Mouse (Mus musculus) midbrain, embryonic 10.5 days (tissue): ENCODE results near the gene Gamt. TPM values are rescaled to one million over a fixed set of nuclear protein-coding genes. Genes with fewer than 3 reads are reported as not detected.

Source experiments
- DNase-seq: peaks from one replicate; pipeline ENCODE4 v3.0.0-alpha.2; 2017; ENCODE audit warnings: low spot score
- H3K27ac ChIP-seq: fragments of 300-500 bp; sonication (generic); replicated peaks from 2 replicates; pipeline ENCODE4 v1.5.1; 2016; ENCODE audit warnings: mild to moderate bottlenecking
- H3K27me3 ChIP-seq: fragments of 300-500 bp; sonication (generic); 2 replicates; pipeline ENCODE4 v1.6.1; 2016; ENCODE audit warnings: low read depth, mild to moderate bottlenecking; ENCODE audit not compliant: poor library complexity, severe bottlenecking
- H3K36me3 ChIP-seq: fragments of 300-500 bp; sonication (generic); 2 replicates; pipeline ENCODE4 v1.6.1; 2016; ENCODE audit warnings: mild to moderate bottlenecking, moderate library complexity
- H3K4me1 ChIP-seq: fragments of 300-500 bp; sonication (generic); 2 replicates; pipeline ENCODE4 v1.6.1; 2016
- H3K4me3 ChIP-seq: fragments of 300-500 bp; sonication (generic); 2 replicates; pipeline ENCODE4 v1.5.1; 2016; ENCODE audit warnings: mild to moderate bottlenecking, moderate library complexity
- H3K9me3 ChIP-seq: fragments of 300-500 bp; sonication (generic); replicated peaks from 2 replicates; pipeline ENCODE4 v1.6.1; 2016; ENCODE audit warnings: mild to moderate bottlenecking
- whole genome bisulfite sequencing: fragments of 180-500 bp; shearing (Covaris S2); methylation state at CpG from one replicate; pipeline ENCODE4 v1.1.7; 2016; 5-methylcytosine and 5-hydroxymethylcytosine counted together
- polyA plus RNA-seq: library from polyadenylated mRNA; unstranded; fragments of >200 nt; fragmentation: Nextera tagmentation; extraction: Ambion mirVana; gene quantifications from 2 replicates; pipeline ENCODE4 v1.2.1, GENCODE M21; 2016

The Gamt gene
- polyA plus RNA-seq, 1 experiment from 2014 or later = 32.5 TPM

DNA sequence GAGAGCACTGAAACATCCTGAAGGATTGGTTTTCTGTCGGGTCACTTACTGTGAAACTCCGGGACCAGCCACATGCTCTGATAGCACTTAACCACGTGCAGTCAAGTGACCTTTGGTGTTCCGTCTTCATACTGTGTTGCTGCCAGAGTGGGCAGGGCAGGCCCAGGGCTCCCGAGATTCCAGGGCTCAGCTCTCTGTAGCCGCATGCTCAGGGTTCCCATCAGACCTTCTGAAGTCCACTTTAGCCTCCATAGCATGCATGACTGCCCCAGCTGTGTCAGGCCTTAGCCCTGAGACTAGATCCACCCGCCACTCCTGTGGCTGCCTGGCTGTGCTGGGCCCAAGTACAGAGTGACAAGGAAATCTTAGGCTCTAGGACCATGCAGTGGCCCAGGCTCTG lies 20.5 kb upstream of the Gamt start:
- 91% methylated on average over 7 of the region's 7 CpGs for WGBS
- H3K36me3 ChIP-seq = peaks cover 100% of the 10 kb centered on the region
- DNase-seq = no peak
- H3K27me3 ChIP-seq = no peaks in the 10 kb centered on the region
- H3K9me3 ChIP-seq = no peaks in the 10 kb centered on the region
- H3K4me3 ChIP-seq = no peak overlapping the region
- peaks cover 4% of the 10 kb centered on the region for H3K4me1 ChIP-seq
- H3K27ac ChIP-seq = no peak overlapping the region

DNA sequence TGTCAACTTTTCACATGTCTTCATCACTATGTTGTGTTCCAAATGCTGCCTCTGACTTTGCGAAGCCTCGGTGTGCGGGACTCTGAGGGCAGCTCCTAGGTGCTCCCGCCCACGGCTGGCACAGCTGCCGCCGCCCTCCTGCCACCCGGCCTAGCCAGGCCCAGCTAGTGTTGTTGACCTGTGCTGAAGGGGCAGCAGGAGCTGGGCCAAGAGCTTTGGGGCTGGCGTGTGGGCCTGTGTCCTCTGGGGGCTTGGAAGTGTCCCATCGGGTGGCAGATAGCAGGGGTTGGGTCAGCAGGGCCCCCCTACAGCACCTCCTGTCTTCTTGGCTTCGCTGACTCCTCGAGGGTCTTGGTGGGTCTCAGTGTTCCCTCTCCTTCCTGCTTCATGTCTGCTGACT lies 18.5 kb upstream of the Gamt start:
- no peak overlapping the region for H3K4me3 ChIP-seq
- DNase-seq = no peak
- 96% methylated on average over 12 of the region's 12 CpGs for WGBS
- no peaks in the 10 kb centered on the region for H3K27me3 ChIP-seq
- peaks cover 100% of the 10 kb centered on the region for H3K36me3 ChIP-seq
- peaks cover 4% of the 10 kb centered on the region for H3K4me1 ChIP-seq
- H3K9me3 ChIP-seq = no peaks in the 10 kb centered on the region
- no peak overlapping the region for H3K27ac ChIP-seq

- no peaks in the 10 kb centered on the region for H3K27me3 ChIP-seq
- WGBS = 91% methylated on average over 9 of the region's 9 CpGs
- H3K4me1 ChIP-seq = peaks cover 8% of the 10 kb centered on the region
- H3K36me3 ChIP-seq = peaks cover 100% of the 10 kb centered on the region
- no peak for DNase-seq
- no peak overlapping the region for H3K27ac ChIP-seq
- H3K4me3 ChIP-seq = no peak overlapping the region
- no peaks in the 10 kb centered on the region for H3K9me3 ChIP-seq
Observed at GRCm38 (mm10) chr10:80278390-80278789, 17.6 kb upstream of the Gamt start.

DNA sequence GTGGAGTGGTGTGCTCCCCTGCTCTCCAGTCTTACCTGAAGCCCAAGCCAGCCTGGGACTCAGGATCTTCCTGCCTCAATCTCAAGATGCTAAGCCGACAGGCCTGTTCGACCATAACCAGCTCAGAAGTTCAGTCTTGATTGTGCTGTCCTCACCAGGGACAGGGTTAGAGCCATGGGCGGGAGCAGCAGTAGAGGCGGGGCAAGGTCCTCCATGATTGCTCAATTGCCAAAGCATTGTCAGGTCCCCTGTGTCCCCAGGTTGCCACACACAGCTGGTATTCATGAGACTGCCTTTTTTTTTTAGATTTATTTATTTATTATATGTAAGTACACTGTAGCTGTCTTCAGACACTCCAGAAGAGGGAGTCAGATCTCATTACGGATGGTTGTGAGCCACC lies 15.4 kb upstream of the Gamt start:
- H3K4me1 ChIP-seq = peaks cover 14% of the 10 kb centered on the region
- peaks cover 94% of the 10 kb centered on the region for H3K36me3 ChIP-seq
- 87% methylated on average over 5 of the region's 5 CpGs for WGBS

DNA sequence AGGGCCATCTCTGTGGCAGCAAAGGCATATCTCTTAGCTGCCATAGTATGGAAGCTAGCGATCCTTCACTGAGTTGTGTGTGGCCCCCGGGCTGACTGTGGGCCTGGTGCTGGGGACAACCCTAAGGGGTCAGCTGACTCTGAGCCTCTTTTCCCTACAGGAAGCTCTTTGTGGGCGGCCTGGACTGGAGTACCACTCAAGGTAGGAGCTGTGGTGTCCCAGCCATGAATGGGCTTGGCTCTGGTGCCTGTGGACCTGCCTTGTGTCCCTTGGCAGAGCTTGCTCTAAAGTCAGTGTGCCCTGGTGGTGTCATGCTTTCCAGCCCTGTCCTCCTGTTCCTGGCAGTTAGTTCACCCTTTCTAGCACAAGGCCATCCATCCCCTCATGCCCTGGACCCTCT lies 13.0 kb upstream of the Gamt start:
- no peak overlapping the region for H3K4me3 ChIP-seq
- H3K4me1 ChIP-seq = peaks cover 28% of the 10 kb centered on the region
- peaks cover 91% of the 10 kb centered on the region for H3K36me3 ChIP-seq
- DNase-seq = no peak
- no peak overlapping the region for H3K27ac ChIP-seq
- H3K27me3 ChIP-seq = no peaks in the 10 kb centered on the region
- no peaks in the 10 kb centered on the region for H3K9me3 ChIP-seq
- 92% methylated on average over 3 of the region's 3 CpGs for WGBS

More for the DNA sequence above, 15.4 kb upstream of the Gamt start:
- Histone ChIP-seq H3K27ac (no peak overlapping the region), H3K4me3 (no peak overlapping the region), H3K27me3 (no peaks in the 10 kb centered on the region), H3K9me3 (no peaks in the 10 kb centered on the region)
- DNase-seq = no peak

DNA sequence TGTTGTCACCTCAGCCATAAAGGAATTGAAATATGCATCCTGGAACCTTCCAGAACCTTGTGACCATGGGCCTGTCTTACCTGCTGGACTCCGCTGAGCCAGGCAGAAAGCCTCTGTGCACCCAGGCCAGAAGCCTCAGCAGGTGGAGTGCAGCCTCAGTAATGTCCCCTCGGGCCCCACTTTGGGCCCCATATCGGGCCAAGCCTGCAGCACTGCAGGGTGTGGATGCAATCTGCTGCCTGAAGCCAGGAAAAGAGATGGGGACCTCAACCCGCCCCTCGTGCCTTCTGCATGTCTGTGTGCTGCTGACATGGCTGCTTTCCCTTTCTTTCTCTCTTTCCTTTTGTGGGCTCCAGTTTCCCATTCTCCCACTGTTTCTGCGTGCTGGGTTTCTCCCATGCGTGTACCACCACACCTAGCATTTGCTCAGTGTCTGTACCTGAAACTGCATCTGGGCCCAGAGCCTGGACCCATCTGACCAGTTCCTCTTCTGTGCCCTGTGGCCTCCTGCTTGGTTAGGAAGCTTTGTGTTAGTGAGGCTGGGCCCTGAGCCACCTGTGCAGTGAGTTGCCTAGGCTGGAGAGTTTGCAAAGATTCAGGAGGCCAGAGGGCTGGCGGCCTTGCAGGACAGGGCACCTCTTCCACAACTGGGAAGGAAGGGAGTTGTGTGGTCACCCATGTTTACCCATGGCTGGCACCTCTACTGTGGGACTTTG lies 11.2 kb upstream of the Gamt start:
- Histone ChIP-seq H3K36me3 (peaks cover 90% of the 10 kb centered on the region), H3K27ac (no peak overlapping the region), H3K27me3 (no peaks in the 10 kb centered on the region), H3K4me3 (no peak overlapping the region), H3K4me1 (peaks cover 46% of the 10 kb centered on the region), H3K9me3 (no peaks in the 10 kb centered on the region)
- 87% methylated on average over 8 of the region's 8 CpGs for WGBS
- DNase-seq = no peak

- H3K4me1 ChIP-seq = peaks cover 53% of the 10 kb centered on the region
- DNase-seq = no peak
- WGBS = 91% methylated on average over 5 of the region's 5 CpGs
- no peaks in the 10 kb centered on the region for H3K27me3 ChIP-seq
- H3K4me3 ChIP-seq = peak overlapping the region; percentile 14; the same call in 1 of the 2 replicates
- no peak overlapping the region for H3K27ac ChIP-seq
- H3K9me3 ChIP-seq = no peaks in the 10 kb centered on the region
- peaks cover 86% of the 10 kb centered on the region for H3K36me3 ChIP-seq
Observed at GRCm38 (mm10) chr10:80271186-80271843, 10.5 kb upstream of the Gamt start.

DNA sequence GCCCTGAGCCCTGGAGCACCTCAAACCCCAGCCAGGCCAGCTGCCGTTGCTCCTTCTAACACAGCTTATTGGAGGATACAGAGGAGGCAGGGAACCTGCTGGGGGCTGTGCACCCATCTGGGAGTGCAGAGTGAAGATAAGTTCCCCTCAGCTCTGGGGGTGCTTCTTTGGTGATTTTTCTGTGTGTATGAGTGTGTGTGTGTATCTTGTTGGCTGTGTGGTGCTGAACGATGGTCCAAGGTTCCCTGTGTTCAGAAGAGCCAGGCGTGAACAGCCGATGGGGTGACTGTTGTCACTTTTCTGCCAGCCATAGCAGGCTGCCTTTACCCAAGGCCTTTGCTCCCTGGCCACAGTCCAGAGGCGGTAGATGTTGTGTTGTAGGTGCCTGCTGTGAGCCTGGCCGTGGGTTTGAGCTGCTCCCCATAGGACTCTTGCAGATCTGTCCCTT lies 9.9 kb upstream of the Gamt start:
- no peaks in the 10 kb centered on the region for H3K27me3 ChIP-seq
- H3K27ac ChIP-seq = no peak overlapping the region
- no peak for DNase-seq
- H3K36me3 ChIP-seq = peaks cover 81% of the 10 kb centered on the region
- 86% methylated on average over 6 of the region's 6 CpGs for WGBS
- 0 out of 2 replicates have a peak overlapping the region, but pooled peaks have one; percentile 12 for H3K4me3 ChIP-seq
- H3K9me3 ChIP-seq = no peaks in the 10 kb centered on the region
- H3K4me1 ChIP-seq = peaks cover 59% of the 10 kb centered on the region

DNA sequence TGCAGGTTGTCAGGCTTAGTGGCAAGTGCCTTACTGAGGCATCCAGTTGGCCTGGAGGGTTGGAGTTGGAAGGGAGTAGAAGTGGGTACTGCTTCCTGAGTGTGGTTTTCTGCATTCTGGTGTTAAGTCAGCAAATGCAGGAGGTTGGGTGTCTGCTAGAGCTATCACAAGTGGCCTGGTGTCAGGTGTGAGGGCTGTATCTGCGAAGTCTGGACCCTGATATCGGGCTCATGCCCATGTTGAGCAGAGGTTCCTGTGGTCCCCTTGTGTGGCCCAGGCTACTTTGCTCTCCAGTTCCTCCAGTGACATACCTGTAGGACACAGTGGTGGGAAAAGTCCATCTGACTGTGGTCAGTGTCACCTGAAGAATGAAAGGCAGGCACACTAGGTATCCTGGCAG lies 9.3 kb upstream of the Gamt start:
- Histone ChIP-seq H3K9me3 (no peaks in the 10 kb centered on the region), H3K27me3 (no peaks in the 10 kb centered on the region), H3K4me1 (peaks cover 62% of the 10 kb centered on the region), H3K27ac (no peak overlapping the region), H3K4me3 (0 out of 2 replicates have a peak overlapping the region, but pooled peaks have one; percentile 3), H3K36me3 (peaks cover 74% of the 10 kb centered on the region)
- DNase-seq = no peak
- WGBS = 92% methylated on average over 2 of the region's 2 CpGs

DNA sequence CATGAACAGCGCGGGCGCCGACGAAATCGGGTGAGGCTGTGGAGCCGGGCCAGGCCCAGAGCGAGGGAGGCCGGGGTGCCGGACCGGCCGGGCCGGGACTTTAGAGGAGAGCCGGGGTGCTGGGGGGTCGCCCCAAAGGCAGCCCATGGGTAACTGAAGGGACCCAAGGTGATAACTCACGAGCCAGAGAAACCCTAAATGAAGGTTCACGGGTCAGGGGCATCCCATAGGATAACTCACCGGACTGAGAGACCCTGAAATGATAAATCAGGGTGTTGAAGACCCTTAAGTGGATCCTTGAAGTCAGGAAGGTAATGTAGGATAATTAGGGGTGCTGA lies 4.3 kb upstream of the Gamt start:
- DNase-seq = no peak
- Histone ChIP-seq H3K4me1 (peaks cover 72% of the 10 kb centered on the region), H3K27ac (peak overlapping the region; percentile 97), H3K4me3 (peak overlapping the region; percentile 95), H3K9me3 (no peaks in the 10 kb centered on the region), H3K27me3 (no peaks in the 10 kb centered on the region), H3K36me3 (peaks cover 33% of the 10 kb centered on the region)
- WGBS = 1% methylated on average over 18 of the region's 18 CpGs

- no peaks in the 10 kb centered on the region for H3K9me3 ChIP-seq
- peaks cover 74% of the 10 kb centered on the region for H3K4me1 ChIP-seq
- peak overlapping the region; percentile 97 for H3K27ac ChIP-seq
- peaks cover 29% of the 10 kb centered on the region for H3K36me3 ChIP-seq
- peak overlapping the region; percentile 95 for H3K4me3 ChIP-seq
- peak; percentile 97 for DNase-seq
- no peaks in the 10 kb centered on the region for H3K27me3 ChIP-seq
- WGBS = 2% methylated on average over 81 of the region's 81 CpGs
Observed at GRCm38 (mm10) chr10:80264341-80265148, 3.7 kb upstream of the Gamt start.

- Histone ChIP-seq H3K27me3 (no peaks in the 10 kb centered on the region), H3K4me1 (peaks cover 77% of the 10 kb centered on the region), H3K9me3 (no peaks in the 10 kb centered on the region), H3K36me3 (peaks cover 30% of the 10 kb centered on the region), H3K27ac (no peak overlapping the region), H3K4me3 (no peak overlapping the region)
- no peak for DNase-seq
- WGBS = 93% methylated on average over 10 of the region's 10 CpGs
Observed at GRCm38 (mm10) chr10:80262776-80263365, 2.1 kb upstream of the Gamt start.
